Mouse (Mus musculus) forebrain, embryonic 14.5 days (tissue): Measurements from ENCODE around the gene Vps37c. TPM values are rescaled to one million over a fixed set of nuclear protein-coding genes. Genes with fewer than 3 reads are reported as not detected.

ENCODE experiments used
- ATAC-seq: fragments of 200-750 bp; cut with Nextera tagmentation; 2 replicates; pipeline ENCODE4 v1.8.0; 2017; ENCODE audit warnings: mild to moderate bottlenecking, moderate library complexity
- DNase-seq: peaks from one replicate; pipeline ENCODE4 v3.0.0-alpha.2; 2015; ENCODE audit warnings: low spot score
- H3K27ac ChIP-seq: fragments of 300-500 bp; sonication (generic); 2 replicates; pipeline ENCODE4 v1.5.1; 2014; ENCODE audit warnings: low read depth, mild to moderate bottlenecking, control low read depth, low read length, moderate library complexity
- H3K27me3 ChIP-seq: fragments of 300-500 bp; sonication (generic); replicated peaks from 2 replicates; pipeline ENCODE4 v1.6.1; 2014; ENCODE audit warnings: low read length, control low read depth, mixed read lengths; ENCODE audit not compliant: control insufficient read depth, insufficient read depth
- H3K36me3 ChIP-seq: fragments of 300-500 bp; sonication (generic); 2 replicates; pipeline ENCODE4 v1.6.1; 2014; ENCODE audit warnings: low read length, control low read depth; ENCODE audit not compliant: control insufficient read depth, insufficient read depth
- H3K4me1 ChIP-seq: fragments of 300-500 bp; sonication (generic); 2 replicates; pipeline ENCODE4 v1.6.1; 2014; ENCODE audit warnings: antibody characterized with exemption, low read length, control low read depth; ENCODE audit not compliant: control insufficient read depth, insufficient read depth
- H3K4me2 ChIP-seq: fragments of 300-500 bp; sonication (generic); 2 replicates; pipeline ENCODE4 v1.6.1; 2014; ENCODE audit warnings: mild to moderate bottlenecking, control low read depth, low read length
- H3K4me3 ChIP-seq: fragments of 300-500 bp; sonication (generic); 2 replicates; pipeline ENCODE4 v1.5.1; 2014; ENCODE audit warnings: low read depth, low read length, control low read depth
- H3K9ac ChIP-seq: fragments of 300-500 bp; sonication (generic); 2 replicates; pipeline ENCODE4 v1.6.1; 2014; ENCODE audit warnings: mild to moderate bottlenecking, low read length, control low read depth, moderate library complexity
- H3K9me3 ChIP-seq: fragments of 300-500 bp; sonication (generic); replicated peaks from 2 replicates; pipeline ENCODE4 v1.6.1; 2016; ENCODE audit warnings: low read length, control low read depth, mixed read lengths; ENCODE audit not compliant: control insufficient read depth
- WGBS: fragments of 180-500 bp; shearing (Covaris S2); extraction: QIAGEN DNeasy Blood & Tissue Kit; methylation state at CpG from one replicate; pipeline ENCODE4 v1.1.7; 2014; 5-methylcytosine and 5-hydroxymethylcytosine counted together
- polyA plus RNA-seq: library from polyadenylated mRNA; unstranded; fragments of >200 nt; fragmentation: Nextera tagmentation; extraction: Ambion mirVana; gene quantifications from 2 replicates; pipeline ENCODE4 v1.2.1, GENCODE M21; 2014

The Vps37c gene
- 31.9 and 36.4 TPM in 2 replicates for polyA plus RNA-seq

DNA sequence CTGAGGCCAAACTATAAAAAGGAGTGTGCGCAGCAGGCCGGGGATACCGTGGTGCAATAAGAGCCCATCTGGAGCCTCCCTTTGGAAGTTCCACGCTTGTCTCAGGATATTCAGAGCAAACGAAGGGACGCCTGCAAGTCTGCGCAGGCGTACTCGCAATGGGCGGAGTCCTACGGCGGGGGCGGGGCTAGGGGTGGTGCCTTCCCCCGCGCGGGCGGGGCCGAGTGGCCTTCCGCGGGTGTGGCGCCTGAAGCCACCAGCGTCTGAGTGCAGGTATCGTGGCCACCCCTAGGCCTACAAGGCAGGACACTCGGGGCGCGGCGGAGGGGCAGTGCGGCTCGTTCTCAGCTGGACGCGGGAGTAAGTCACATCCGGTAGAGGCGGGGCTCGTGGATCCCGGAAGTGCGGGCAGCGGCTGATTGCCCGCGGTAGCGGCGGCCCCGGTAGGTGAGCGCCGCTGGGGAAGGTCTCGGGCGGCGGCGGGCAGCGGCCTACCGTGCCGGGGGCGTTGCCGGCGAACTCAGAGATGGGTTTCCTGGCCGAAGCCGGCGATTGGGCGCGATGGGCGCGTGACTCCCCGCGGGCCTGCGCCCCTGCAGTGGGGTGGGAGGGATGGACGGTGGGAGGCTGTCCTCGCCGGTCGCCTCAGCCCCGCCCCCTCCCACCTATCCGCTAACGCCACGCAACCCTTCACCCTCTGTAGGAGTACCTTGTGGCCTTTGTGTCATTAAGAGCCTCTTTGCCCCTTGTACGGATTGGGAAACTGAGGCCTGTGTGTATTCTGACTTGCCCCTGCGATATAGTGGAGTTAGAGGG is at the start of gene Vps37c:
Gene Vps37c (plus strand): TSS at position 199 of the 816 bp plus-strand sequence.
- no peaks in the 10 kb centered on the region for H3K27me3 ChIP-seq
- peak; percentile 93 for ATAC-seq
- peak within 1 kb of the TSS; percentile 94 for H3K27ac ChIP-seq
- peak within 1 kb of the TSS; percentile 88 for H3K4me2 ChIP-seq
- peak within 1 kb of the TSS; percentile 85 for H3K9ac ChIP-seq
- peak; percentile 95 for DNase-seq
- H3K4me1 ChIP-seq = peaks cover 28% of the 10 kb centered on the region
- WGBS = under 1% methylated on average over 65 of the region's 74 CpGs
- H3K36me3 ChIP-seq = no peaks in the 10 kb centered on the region
- no peaks in the 10 kb centered on the region for H3K9me3 ChIP-seq
- peak within 1 kb of the TSS; percentile 80 for H3K4me3 ChIP-seq

- no peaks in the 10 kb centered on the region for H3K27me3 ChIP-seq
- no peak for ATAC-seq
- WGBS = 18% methylated on average over 5 of the region's 5 CpGs
These were observed 48.5 kb upstream of the Vps37c start for GRCm38 (mm10) chr19:10640080-10640479.

DNA sequence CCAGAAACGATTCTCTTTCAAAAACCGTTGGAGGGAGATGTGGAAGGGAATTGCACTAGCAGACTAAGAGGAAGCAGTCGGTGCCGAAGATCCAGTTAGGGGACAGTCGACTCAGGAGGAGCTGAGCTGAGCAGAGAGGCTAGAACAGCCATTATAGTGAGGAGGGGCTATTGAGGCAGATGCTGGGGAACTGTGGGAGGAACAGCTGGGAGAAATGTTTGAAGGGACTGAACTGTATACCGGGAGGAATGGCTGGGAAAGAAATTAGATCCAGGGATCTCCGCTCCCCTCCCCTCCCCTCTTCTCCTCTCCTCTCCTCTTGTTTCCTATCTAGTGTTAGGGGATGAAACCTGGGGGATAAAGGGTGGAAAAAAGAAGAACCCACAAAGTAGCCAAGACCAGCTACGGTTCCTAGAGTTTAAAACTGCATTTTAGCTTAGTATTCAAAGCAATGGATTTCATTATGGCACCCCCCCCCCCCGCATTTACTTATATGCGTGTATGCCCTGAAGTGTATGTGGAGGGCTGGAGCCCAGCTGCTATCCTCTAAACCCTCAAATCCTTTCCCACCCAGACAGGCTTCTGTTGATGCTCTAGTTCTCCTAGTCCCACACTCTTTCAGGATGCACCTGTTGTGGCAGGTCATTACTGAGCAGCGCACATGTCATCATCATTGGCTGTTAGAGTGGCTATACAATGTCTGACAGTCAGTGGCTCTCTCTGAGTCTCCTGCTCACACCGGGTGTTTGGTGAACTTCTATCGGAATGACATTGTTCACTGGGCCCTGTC is 47.8 kb upstream of the Vps37c start:
- Histone ChIP-seq H3K9me3 (no peaks in the 10 kb centered on the region), H3K27ac (no peak overlapping the region), H3K4me2 (no peak overlapping the region), H3K4me1 (no peaks in the 10 kb centered on the region), H3K4me3 (no peak overlapping the region), H3K9ac (no peak overlapping the region), H3K27me3 (no peaks in the 10 kb centered on the region), H3K36me3 (no peaks in the 10 kb centered on the region)
- WGBS = 51% methylated on average over 13 of the region's 13 CpGs
- no peak for ATAC-seq
- DNase-seq = no peak

More at GRCm38 (mm10) chr19:10640080-10640479, 48.5 kb upstream of the Vps37c start:
- 0 out of 2 replicates have a peak, but pooled peaks cover 2% of the 10 kb centered on the region for H3K4me1 ChIP-seq
- no peak overlapping the region for H3K4me3 ChIP-seq
- no peaks in the 10 kb centered on the region for H3K36me3 ChIP-seq
- H3K9me3 ChIP-seq = no peaks in the 10 kb centered on the region
- H3K4me2 ChIP-seq = no peak overlapping the region
- no peak overlapping the region for H3K9ac ChIP-seq
- DNase-seq = peak; percentile 3
- H3K27ac ChIP-seq = no peak overlapping the region

- Histone ChIP-seq H3K4me3 (no peak overlapping the region), H3K27ac (no peak overlapping the region), H3K27me3 (no peaks in the 10 kb centered on the region), H3K9me3 (no peaks in the 10 kb centered on the region), H3K4me1 (no peaks in the 10 kb centered on the region), H3K36me3 (no peaks in the 10 kb centered on the region), H3K9ac (no peak overlapping the region), H3K4me2 (no peak overlapping the region)
- WGBS = 87% methylated on average over 2 of the region's 2 CpGs
- ATAC-seq (no peak), DNase-seq (no peak)
These were observed 42.9 kb upstream of the Vps37c start for GRCm38 (mm10) chr19:10645616-10646015.

- Histone ChIP-seq H3K9ac (no peak overlapping the region), H3K27ac (no peak overlapping the region), H3K4me3 (no peak overlapping the region), H3K36me3 (no peaks in the 10 kb centered on the region), H3K27me3 (no peaks in the 10 kb centered on the region), H3K4me1 (no peaks in the 10 kb centered on the region), H3K9me3 (no peaks in the 10 kb centered on the region), H3K4me2 (no peak overlapping the region)
- ATAC-seq (no peak), DNase-seq (no peak)
- 82% methylated on average over 8 of the region's 8 CpGs for WGBS
These were observed 40.4 kb upstream of the Vps37c start for GRCm38 (mm10) chr19:10648156-10648555.

- H3K4me1 ChIP-seq = no peaks in the 10 kb centered on the region
- no peak for ATAC-seq
- no peak overlapping the region for H3K27ac ChIP-seq
- WGBS = 64% methylated on average over 3 of the region's 3 CpGs
- no peak for DNase-seq
- no peaks in the 10 kb centered on the region for H3K9me3 ChIP-seq
- no peaks in the 10 kb centered on the region for H3K27me3 ChIP-seq
- H3K36me3 ChIP-seq = no peaks in the 10 kb centered on the region
- no peak overlapping the region for H3K4me2 ChIP-seq
- H3K9ac ChIP-seq = no peak overlapping the region
- H3K4me3 ChIP-seq = no peak overlapping the region
These were observed 32.5 kb upstream of the Vps37c start for GRCm38 (mm10) chr19:10656058-10656457.

DNA sequence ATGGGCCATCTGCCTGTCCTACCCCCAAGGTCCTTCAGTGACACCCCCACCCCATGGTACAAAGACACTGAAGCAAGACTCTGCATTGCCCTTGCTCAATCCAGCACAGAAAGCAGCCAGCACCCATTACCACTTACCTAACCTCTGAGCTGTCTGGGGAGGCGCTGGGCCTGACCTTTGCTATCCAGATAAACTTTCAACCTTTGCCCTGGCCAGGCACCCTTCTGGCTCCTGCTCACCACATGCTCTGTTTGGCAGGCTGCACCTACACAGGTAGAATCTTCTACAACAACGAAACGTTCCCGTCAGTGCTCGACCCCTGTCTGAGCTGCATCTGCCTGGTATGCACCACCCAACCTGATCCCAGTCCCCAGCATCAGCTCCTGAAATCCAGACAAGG is 30.8 kb upstream of the Vps37c start:
- Histone ChIP-seq H3K4me2 (no peak overlapping the region), H3K36me3 (no peaks in the 10 kb centered on the region), H3K4me1 (no peaks in the 10 kb centered on the region), H3K9me3 (no peaks in the 10 kb centered on the region), H3K9ac (no peak overlapping the region), H3K27ac (no peak overlapping the region), H3K4me3 (no peak overlapping the region), H3K27me3 (no peaks in the 10 kb centered on the region)
- ATAC-seq (no peak), DNase-seq (no peak)
- 87% methylated on average over 5 of the region's 5 CpGs for WGBS

GRCm38 (mm10) chr19:10658406-10658805 is 30.1 kb upstream of the Vps37c start:
- DNase-seq (no peak), ATAC-seq (no peak)
- Histone ChIP-seq H3K9me3 (no peaks in the 10 kb centered on the region), H3K9ac (no peak overlapping the region), H3K27me3 (no peaks in the 10 kb centered on the region), H3K4me3 (no peak overlapping the region), H3K4me1 (no peaks in the 10 kb centered on the region), H3K27ac (no peak overlapping the region), H3K36me3 (no peaks in the 10 kb centered on the region), H3K4me2 (no peak overlapping the region)
- 77% methylated on average over 2 of the region's 2 CpGs for WGBS

- H3K4me3 ChIP-seq = no peak overlapping the region
- no peak overlapping the region for H3K9ac ChIP-seq
- 78% methylated on average over 5 of the region's 5 CpGs for WGBS
- H3K27me3 ChIP-seq = no peaks in the 10 kb centered on the region
- no peak overlapping the region for H3K27ac ChIP-seq
- H3K9me3 ChIP-seq = no peaks in the 10 kb centered on the region
- DNase-seq = no peak
- no peaks in the 10 kb centered on the region for H3K36me3 ChIP-seq
- no peak for ATAC-seq
- no peaks in the 10 kb centered on the region for H3K4me1 ChIP-seq
- no peak overlapping the region for H3K4me2 ChIP-seq
These were observed 27.2 kb upstream of the Vps37c start for GRCm38 (mm10) chr19:10661373-10661772.
